Mouse (Mus musculus) CH12.LX (cell line): ENCODE results near the gene Dkk2. TPM values are rescaled to one million over a fixed set of nuclear protein-coding genes. Genes with fewer than 3 reads are reported as not detected.

ENCODE experiments used
- DNase-seq: peaks from one replicate; pipeline ENCODE4 v3.0.0-alpha.2; 2013; ENCODE audit errors: extremely low read depth
- H3K27ac ChIP-seq: 2 replicates; pipeline ENCODE4 v1.5.1; 2012; ENCODE audit warnings: low read depth, mild to moderate bottlenecking, control low read depth, moderate library complexity; ENCODE audit not compliant: insufficient read depth
- H3K27me3 ChIP-seq: replicated peaks from 2 replicates; pipeline ENCODE3; 2012; ENCODE audit warnings: inconsistent platforms
- H3K36me3 ChIP-seq, 2 experiments: replicated peaks in 1 of 2; 2 replicates each; pipeline versions ENCODE3 to v1.6.1; 2012; ENCODE audit warnings: inconsistent platforms in 1 of 2, low read length in 1 of 2, mild to moderate bottlenecking in 1 of 2, mixed read lengths in 1 of 2, moderate library complexity in 1 of 2; ENCODE audit not compliant: control insufficient read depth in 1 of 2, insufficient read depth in 1 of 2
- H3K4me1 ChIP-seq, 2 experiments: 2 replicates each; pipeline ENCODE4 v1.6.1; 2012; ENCODE audit warnings: inconsistent platforms in 1 of 2, moderate library complexity in 1 of 2; ENCODE audit not compliant: insufficient read depth in 2 of 2, control insufficient read depth in 1 of 2
- H3K4me2 ChIP-seq: 2 replicates; pipeline ENCODE4 v1.6.1; 2012; ENCODE audit warnings: low read depth, mild to moderate bottlenecking, control low read depth; ENCODE audit not compliant: poor library complexity, insufficient read depth, severe bottlenecking
- H3K4me3 ChIP-seq, 3 experiments: fragments of 150-350 bp in 1 of 3; sonication (generic) in 1 of 3; replicated peaks in 1 of 3; 2 replicates each; pipeline versions ENCODE3 to v1.5.1; 2011 to 2012; ENCODE audit warnings: low read depth in 2 of 3, low read length in 2 of 3, mild to moderate bottlenecking in 2 of 3, moderate library complexity in 2 of 3, control low read depth in 1 of 3, improper control_type of control experiment in 1 of 3, inconsistent platforms in 1 of 3, mixed read lengths in 1 of 3; ENCODE audit not compliant: poor library complexity in 1 of 3
- H3K79me2 ChIP-seq: replicated peaks from 2 replicates; pipeline ENCODE4 v1.6.1; 2012; ENCODE audit warnings: mild to moderate bottlenecking, moderate library complexity; ENCODE audit not compliant: control insufficient read depth, poor library complexity, insufficient read depth, severe bottlenecking; ENCODE audit errors: extremely low read depth
- H3K9ac ChIP-seq: 2 replicates; pipeline ENCODE4 v1.6.1; 2012; ENCODE audit warnings: low read depth, mild to moderate bottlenecking, control low read depth, moderate library complexity; ENCODE audit not compliant: insufficient read depth
- H3K9me3 ChIP-seq: replicated peaks from 2 replicates; pipeline ENCODE3; 2012; ENCODE audit warnings: low read length, inconsistent platforms, mixed read lengths
- BHLHE40 ChIP-seq: IDR thresholded peaks from 2 replicates; pipeline ENCODE4 v1.6.1; 2011; ENCODE audit warnings: mild to moderate bottlenecking, low read depth, low read length, improper control_type of control experiment
- CHD1 ChIP-seq: IDR thresholded peaks from 2 replicates; pipeline ENCODE4 v1.6.1; 2012; ENCODE audit warnings: low read depth, low read length, improper control_type of control experiment, inconsistent platforms
- ELF1 ChIP-seq: IDR thresholded peaks from 2 replicates; pipeline ENCODE4 v1.6.1; 2014; ENCODE audit warnings: low read depth, mild to moderate bottlenecking, inconsistent platforms, low read length, improper control_type of control experiment
- EP300 ChIP-seq: IDR thresholded peaks from 2 replicates; pipeline ENCODE4 v1.6.1; 2011; ENCODE audit warnings: low read length, improper control_type of control experiment
- HCFC1 ChIP-seq: IDR thresholded peaks from 2 replicates; pipeline ENCODE4 v1.6.1; 2012; ENCODE audit warnings: low read depth, mild to moderate bottlenecking, inconsistent platforms, low read length, improper control_type of control experiment
- IRF4 ChIP-seq: IDR thresholded peaks from 2 replicates; pipeline ENCODE4 v1.6.1; 2014; ENCODE audit warnings: low read depth, mild to moderate bottlenecking, inconsistent platforms, low read length, improper control_type of control experiment
- JUN ChIP-seq: IDR thresholded peaks from 2 replicates; pipeline ENCODE4 v1.6.1; 2011; ENCODE audit warnings: low read depth, mild to moderate bottlenecking, low read length, improper control_type of control experiment, moderate library complexity; ENCODE audit not compliant: insufficient read depth
- KAT2A ChIP-seq: IDR thresholded peaks from 2 replicates; pipeline ENCODE4 v1.6.1; 2012; ENCODE audit warnings: low read length, improper control_type of control experiment, inconsistent platforms; ENCODE audit not compliant: insufficient replicate concordance
- MAFK ChIP-seq: IDR thresholded peaks from 2 replicates; pipeline ENCODE4 v1.6.1; 2011; ENCODE audit warnings: low read length, improper control_type of control experiment; ENCODE audit not compliant: insufficient replicate concordance
- MEF2A ChIP-seq: IDR thresholded peaks from 2 replicates; pipeline ENCODE4 v1.6.1; 2014; ENCODE audit warnings: low read depth, mild to moderate bottlenecking, inconsistent platforms, low read length, improper control_type of control experiment, borderline replicate concordance
- PAX5 ChIP-seq: IDR thresholded peaks from 2 replicates; pipeline ENCODE4 v1.6.1; 2012; ENCODE audit warnings: low read length, inconsistent platforms, mixed read lengths
- SIN3A ChIP-seq: IDR thresholded peaks from 2 replicates; pipeline ENCODE4 v1.6.1; 2012; ENCODE audit warnings: low read length, improper control_type of control experiment, inconsistent platforms
- SMC3 ChIP-seq: IDR thresholded peaks from 2 replicates; pipeline ENCODE4 v1.6.1; 2011; ENCODE audit warnings: low read depth, low read length, improper control_type of control experiment
- TBP ChIP-seq: conservative IDR thresholded peaks from 2 replicates; pipeline ENCODE4 v1.6.1; 2011; ENCODE audit warnings: low read depth, low read length, improper control_type of control experiment
- TCF12 ChIP-seq: IDR thresholded peaks from 2 replicates; pipeline ENCODE4 v1.6.1; 2014; ENCODE audit warnings: low read depth, mild to moderate bottlenecking, inconsistent platforms, low read length, improper control_type of control experiment
- ZC3H11A ChIP-seq: IDR thresholded peaks from 2 replicates; pipeline ENCODE4 v1.6.1; 2012; ENCODE audit warnings: low read depth, mild to moderate bottlenecking, inconsistent platforms, low read length, improper control_type of control experiment
- ZMIZ1 ChIP-seq: IDR thresholded peaks from 2 replicates; pipeline ENCODE4 v1.6.1; 2012; ENCODE audit warnings: low read depth, mild to moderate bottlenecking, inconsistent platforms, low read length, improper control_type of control experiment
- dilution Hi-C: fragments of 300-500 bp; cut with MboI; formaldehyde crosslinking; loops from 2 replicates; pipeline ENCODE4 v1.14.3; 2020; ENCODE audit warnings: low sequenced_read_pairs; ENCODE audit not compliant: extremely low pct_unique_long_range_greater_than_20kb, extremely low pct_ligation_motif_present
- in situ Hi-C: fragments of 300-500 bp; cut with MboI; formaldehyde crosslinking; loops from 3 replicates; pipeline ENCODE4 v1.14.3; 2019; ENCODE audit warnings: low sequenced_read_pairs, low pct_ligation_motif_present, low pct_unique_long_range_greater_than_20kb, mixed read lengths
- polyA plus RNA-seq: library from polyadenylated mRNA; unstranded; fragments of >175 nt; gene quantifications from 2 replicates; pipeline ENCODE4 v1.2.1, GENCODE M21; 2012; ENCODE audit warnings: low read depth; ENCODE audit not compliant: insufficient read length
- total RNA-seq, 2 experiments: library from RNA; depleted of rRNA; stranded (reverse); fragments of 300-350 nt in 1 of 2; fragments of >200 nt in 1 of 2; gene quantifications; 2 replicates each; pipeline ENCODE4 v1.2.3; 2012 to 2014

Gene Dkk2
- total and polyA plus RNA-seq, 3 experiments = not detected

DNA sequence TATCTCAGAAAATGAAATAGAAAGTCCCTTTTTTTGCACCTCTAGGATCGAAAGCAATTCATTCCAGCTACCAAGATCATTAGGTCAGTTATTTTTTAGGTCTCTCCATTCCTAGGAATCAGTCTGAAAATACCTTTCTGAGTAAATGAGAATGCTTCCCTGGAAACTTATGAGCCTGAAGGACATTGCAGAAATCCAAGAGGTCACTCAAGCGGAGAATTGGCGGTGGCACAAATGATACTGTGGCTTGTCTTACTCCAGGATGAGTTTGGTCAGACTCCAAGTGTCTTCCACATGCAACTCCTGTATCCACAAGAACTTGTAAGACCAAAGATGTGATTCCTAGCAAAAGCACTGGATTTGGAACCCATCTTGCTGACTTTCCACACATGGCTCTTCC lies 21.7 kb upstream of the Dkk2 start:
- Histone ChIP-seq H3K4me3 (no peak overlapping the region), H3K9ac (no peak overlapping the region), H3K27ac (no peak overlapping the region), H3K36me3 (no peaks in the 10 kb centered on the region), H3K4me2 (no peak overlapping the region), H3K27me3 (no peaks in the 10 kb centered on the region), H3K79me2 (no peaks in the 10 kb centered on the region), H3K4me1 (no peaks in the 10 kb centered on the region), H3K9me3 (no peaks in the 10 kb centered on the region)
- in situ Hi-C loops (no loop called here), dilution Hi-C loops (no loop called here)
- DNase-seq = no peak
- TF ChIP-seq KAT2A (no peak), CHD1 (no peak), PAX5 (no peak)

DNA sequence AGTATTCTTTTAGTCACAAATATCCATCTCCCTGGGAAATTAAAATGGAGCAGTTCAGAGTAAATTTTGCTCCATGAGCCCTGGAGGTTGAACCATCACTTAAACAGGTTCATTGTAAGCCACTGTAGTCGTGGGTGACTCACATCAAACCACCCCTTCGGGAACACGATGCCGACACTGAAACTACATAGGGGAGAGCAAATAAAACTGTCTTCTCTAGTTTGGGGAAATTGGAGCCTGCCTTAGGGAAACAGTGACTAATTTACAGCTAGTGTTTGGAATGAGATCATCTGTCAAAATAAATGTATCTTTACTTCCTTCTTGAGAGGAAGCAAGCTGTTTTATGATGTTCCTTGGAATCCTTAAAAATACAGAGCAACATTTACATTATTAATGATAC lies 21.1 kb upstream of the Dkk2 start:
- Histone ChIP-seq H3K27ac (no peak overlapping the region), H3K9ac (no peak overlapping the region), H3K36me3 (no peaks in the 10 kb centered on the region), H3K4me1 (no peaks in the 10 kb centered on the region), H3K4me3 (no peak overlapping the region), H3K4me2 (no peak overlapping the region), H3K9me3 (no peaks in the 10 kb centered on the region), H3K27me3 (no peaks in the 10 kb centered on the region), H3K79me2 (no peaks in the 10 kb centered on the region)
- no peak for TF ChIP-seq ZMIZ1
- no peak for TF ChIP-seq MAFK
- TF ChIP-seq SMC3 = no peak
- TF ChIP-seq TBP = no peak
- no peak for TF ChIP-seq TCF12
- TF ChIP-seq HCFC1 = no peak
- no peak for TF ChIP-seq JUN
- TF ChIP-seq PAX5 = no peak
- TF ChIP-seq MEF2A = no peak
- TF ChIP-seq ZC3H11A = no peak
- TF ChIP-seq SIN3A = no peak
- in situ Hi-C loops = no loop called here
- no peak for DNase-seq
- dilution Hi-C loops = no loop called here

DNA sequence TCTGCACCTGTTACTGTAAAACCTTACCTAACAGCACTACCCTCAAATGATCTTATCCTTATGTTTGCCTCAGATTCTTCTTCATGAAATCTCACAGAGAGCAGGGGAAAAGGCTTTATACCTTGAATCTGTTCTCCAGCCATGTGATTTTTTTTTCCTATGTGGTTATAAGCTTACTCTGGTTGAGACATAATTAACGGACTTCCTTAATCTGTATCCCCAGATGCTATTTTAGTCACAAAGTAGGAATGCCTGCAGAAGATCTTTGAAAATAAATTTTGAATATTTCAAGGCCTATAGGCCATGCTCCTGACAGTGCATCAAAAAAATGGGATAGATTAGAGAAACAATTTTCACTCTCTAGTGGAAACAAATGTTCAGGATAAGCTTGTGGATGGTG lies 20.2 kb upstream of the Dkk2 start:
- no peak overlapping the region for H3K4me3 ChIP-seq
- H3K27ac ChIP-seq = no peak overlapping the region
- no peaks in the 10 kb centered on the region for H3K79me2 ChIP-seq
- no peaks in the 10 kb centered on the region for H3K27me3 ChIP-seq
- in situ Hi-C loops (no loop called here), dilution Hi-C loops (no loop called here)
- H3K36me3 ChIP-seq = no peaks in the 10 kb centered on the region
- H3K9ac ChIP-seq = no peak overlapping the region
- no peak overlapping the region for H3K4me2 ChIP-seq
- H3K4me1 ChIP-seq = no peaks in the 10 kb centered on the region
- DNase-seq = no peak
- no peaks in the 10 kb centered on the region for H3K9me3 ChIP-seq
- no peak for TF ChIP-seq EP300
- no peak for TF ChIP-seq IRF4
- TF ChIP-seq BHLHE40 = no peak
- no peak for TF ChIP-seq SIN3A
- TF ChIP-seq KAT2A = no peak
- TF ChIP-seq JUN = no peak
- TF ChIP-seq ZMIZ1 = no peak
- no peak for TF ChIP-seq ELF1
- TF ChIP-seq CHD1 = no peak
- TF ChIP-seq, all 38 proteins: peak for 0
